Mouse (Mus musculus): ENCODE measurements around the gene Kat8. TPM values are rescaled to one million over a fixed set of nuclear protein-coding genes. Genes with fewer than 3 reads are reported as not detected.
A peak's percentile ranks its signal among the peaks of the same experiment; 100 is the strongest.

Gene Kat8
- total RNA-seq, 1 experiment: 35.1 TPM

- H3K4me1 ChIP-seq (ENCODE audit: control insufficient read depth in 2 of 2, insufficient read depth in 2 of 2, low read length in 2 of 2, poor library complexity in 1 of 2): peaks cover 3 to 4% of the 10 kb centered on the region in 2 experiments; a peak in 2 of 4 replicates
- H3K4me3 ChIP-seq (ENCODE audit: insufficient read depth in 1 of 2, low read depth in 1 of 2, low read length in 2 of 2, poor library complexity in 1 of 2, severe bottlenecking in 1 of 2): peak overlapping the region; percentile 83 to 94
- in situ Hi-C loops (cut with MboI; ENCODE audit: low sequenced_read_pairs in 2 of 2, unreplicated experiment in 2 of 2): no loop called here
- H3K36me3 ChIP-seq (ENCODE audit: control insufficient read depth, insufficient read depth, low read length, poor library complexity, severe bottlenecking): peaks cover 16% of the 10 kb centered on the region
- H3K9me3 ChIP-seq (ENCODE audit: control insufficient read depth, insufficient read depth, low read depth, low read length): no peaks in the 10 kb centered on the region
- TF ChIP-seq ZNF384 (IDR thresholded peaks at IDR 0.05; ENCODE audit: low read depth, low read length) (no peak), HCFC1 (IDR thresholded peaks at IDR 0.05; ENCODE audit: borderline replicate concordance, insufficient read depth, low read length) (no peak)
- H3K27ac ChIP-seq (ENCODE audit: insufficient read depth, low read depth, low read length, poor library complexity, severe bottlenecking): peak overlapping the region; percentile 11; the same call in 1 of the 2 replicates
- DNase-seq (ENCODE audit: low read depth, low spot score): no peak
- H3K9ac ChIP-seq (ENCODE audit: insufficient read depth, low read depth, low read length, poor library complexity, severe bottlenecking): peak overlapping the region; percentile 99
Measured at GRCm38 (mm10) chr7:127966371-127966918, 54.1 kb downstream of the Kat8 start.

DNA sequence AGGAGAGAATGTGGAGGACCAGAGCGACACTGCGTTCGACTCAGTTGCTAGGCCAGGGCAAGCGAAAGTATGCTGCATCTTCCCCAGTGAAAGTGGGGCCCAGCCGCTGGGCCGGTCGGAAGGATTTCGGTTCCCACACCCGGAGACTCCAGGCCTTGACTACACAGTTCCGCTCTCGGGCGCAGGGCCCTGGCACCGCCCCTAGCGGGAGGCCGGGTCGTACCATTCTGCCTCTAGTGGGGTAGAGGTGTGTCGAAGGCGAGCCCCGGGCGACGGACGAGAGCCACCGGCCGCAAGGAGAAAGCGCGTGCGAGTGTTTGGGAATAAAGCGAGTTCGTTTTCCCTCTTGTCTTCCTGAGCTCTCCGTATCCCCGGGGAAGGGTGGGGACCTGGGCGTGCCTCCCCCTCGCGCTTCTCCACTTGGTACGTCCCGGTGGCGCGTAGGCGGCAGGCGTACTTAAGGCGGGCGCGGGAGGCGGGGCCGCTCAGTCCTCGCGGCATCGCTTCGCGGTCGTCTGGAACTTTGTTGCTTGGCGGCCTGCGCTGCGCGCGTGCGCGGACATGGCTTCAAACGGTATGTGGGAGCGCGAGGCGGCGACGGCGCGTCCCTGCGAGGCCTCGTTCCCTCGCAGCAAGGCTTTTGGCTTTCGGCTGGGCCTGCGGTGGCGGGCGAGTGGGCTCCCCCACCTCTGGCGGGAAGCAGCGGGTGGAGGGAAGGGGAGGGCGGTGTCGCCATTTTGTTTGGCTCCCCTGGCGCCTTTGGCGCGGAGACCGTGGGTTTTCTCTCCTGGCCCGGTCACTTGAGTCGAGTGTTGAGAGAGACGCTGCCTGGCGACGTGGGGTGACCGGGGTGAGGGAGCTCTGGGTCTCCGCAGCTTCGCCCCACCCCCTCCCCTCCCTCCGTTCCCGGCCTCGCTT is 54.9 kb downstream of the Kat8 start, which contains the start of gene Fus:
TSS of gene Fus (plus strand) at position 454 of the 918 bp plus-strand sequence.
- peaks cover 25% of the 10 kb centered on the region for H3K36me3 ChIP-seq (ENCODE audit: control insufficient read depth, insufficient read depth, low read length, poor library complexity, severe bottlenecking)
- peak within 1 kb of the TSS; percentile 99 for H3K9ac ChIP-seq (ENCODE audit: insufficient read depth, low read depth, low read length, poor library complexity, severe bottlenecking)
- H3K9me3 ChIP-seq (ENCODE audit: control insufficient read depth, insufficient read depth, low read depth, low read length): no peaks in the 10 kb centered on the region
- DNase-seq (ENCODE audit: low read depth, low spot score): peak; percentile 87
- peak within 1 kb of the TSS; percentile 99 for H3K27ac ChIP-seq (ENCODE audit: insufficient read depth, low read depth, low read length, poor library complexity, severe bottlenecking)
- peaks cover 3 to 4% of the 10 kb centered on the region in 2 experiments; a peak in 2 of 4 replicates for H3K4me1 ChIP-seq (ENCODE audit: control insufficient read depth in 2 of 2, insufficient read depth in 2 of 2, low read length in 2 of 2, poor library complexity in 1 of 2)
- peak within 1 kb of the TSS; percentile 83 to 94 for H3K4me3 ChIP-seq (ENCODE audit: insufficient read depth in 1 of 2, low read depth in 1 of 2, low read length in 2 of 2, poor library complexity in 1 of 2, severe bottlenecking in 1 of 2)
- TF ChIP-seq HCFC1 (IDR thresholded peaks at IDR 0.05; ENCODE audit: borderline replicate concordance, insufficient read depth, low read length) (peak; percentile 23), ZNF384 (IDR thresholded peaks at IDR 0.05; ENCODE audit: low read depth, low read length) (no peak)
- in situ Hi-C loops (cut with MboI; ENCODE audit: low sequenced_read_pairs in 2 of 2, unreplicated experiment in 2 of 2): no loop called here

- H3K9ac ChIP-seq (ENCODE audit: insufficient read depth, low read depth, low read length, poor library complexity, severe bottlenecking): peak overlapping the region; percentile 99
- in situ Hi-C loops (cut with MboI; ENCODE audit: low sequenced_read_pairs in 2 of 2, unreplicated experiment in 2 of 2): no loop called here
- H3K9me3 ChIP-seq (ENCODE audit: control insufficient read depth, insufficient read depth, low read depth, low read length): no peaks in the 10 kb centered on the region
- H3K4me1 ChIP-seq (ENCODE audit: control insufficient read depth in 2 of 2, insufficient read depth in 2 of 2, low read length in 2 of 2, poor library complexity in 1 of 2): peaks cover 3 to 7% of the 10 kb centered on the region in 2 experiments; a peak in 2 of 4 replicates
- TF ChIP-seq ZC3H11A (IDR thresholded peaks at IDR 0.05; ENCODE audit: borderline replicate concordance, low read depth, low read length) (no peak), MAFK (IDR thresholded peaks at IDR 0.05; ENCODE audit: insufficient read depth, low read depth, low read length) (no peak), CHD2 (IDR thresholded peaks at IDR 0.05; ENCODE audit: low read depth, low read length) (peak; percentile 95), HCFC1 (IDR thresholded peaks at IDR 0.05; ENCODE audit: borderline replicate concordance, insufficient read depth, low read length) (no peak; the same call in 1 of the 2 replicates), ZNF384 (IDR thresholded peaks at IDR 0.05; ENCODE audit: low read depth, low read length) (peak; percentile 97)
- peak overlapping the region; percentile 83 to 94 for H3K4me3 ChIP-seq (ENCODE audit: insufficient read depth in 1 of 2, low read depth in 1 of 2, low read length in 2 of 2, poor library complexity in 1 of 2, severe bottlenecking in 1 of 2)
- peak overlapping the region; percentile 99 for H3K27ac ChIP-seq (ENCODE audit: insufficient read depth, low read depth, low read length, poor library complexity, severe bottlenecking)
- peaks cover 31% of the 10 kb centered on the region for H3K36me3 ChIP-seq (ENCODE audit: control insufficient read depth, insufficient read depth, low read length, poor library complexity, severe bottlenecking)
- DNase-seq (ENCODE audit: low read depth, low spot score): peak; percentile 57
Measured at GRCm38 (mm10) chr7:127967922-127968828, 55.9 kb downstream of the Kat8 start.

DNA sequence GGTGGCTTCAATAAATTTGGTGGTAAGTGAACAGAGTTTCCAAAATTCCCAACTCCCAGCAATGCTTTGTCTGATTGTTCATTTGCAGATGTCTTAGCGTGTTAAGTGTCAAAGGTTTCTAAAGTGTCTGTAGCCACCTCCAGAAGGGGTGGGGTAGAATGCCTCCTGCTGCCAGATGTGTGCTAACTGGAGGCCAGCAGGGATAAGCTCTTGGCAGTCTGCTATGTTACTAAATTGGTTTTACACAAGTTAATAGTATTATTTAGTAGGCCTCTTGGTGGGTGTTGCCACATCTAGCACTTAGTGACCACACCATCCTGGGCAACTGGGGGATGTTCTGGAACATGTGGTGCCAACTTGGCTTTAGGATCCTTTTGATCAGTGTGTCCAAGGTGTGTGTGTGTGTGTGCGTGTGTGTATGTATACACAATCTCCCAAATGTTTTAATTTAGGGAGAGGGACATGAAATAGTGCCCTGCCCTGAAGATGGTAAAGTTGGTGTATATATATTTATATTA is 62.2 kb downstream of the Kat8 start:
- no peak overlapping the region for H3K27ac ChIP-seq (ENCODE audit: insufficient read depth, low read depth, low read length, poor library complexity, severe bottlenecking)
- no peak for DNase-seq (ENCODE audit: low read depth, low spot score)
- in situ Hi-C loops (cut with MboI; ENCODE audit: low sequenced_read_pairs in 2 of 2, unreplicated experiment in 2 of 2): no loop called here
- no peak overlapping the region for H3K4me3 ChIP-seq (ENCODE audit: insufficient read depth in 1 of 2, low read depth in 1 of 2, low read length in 2 of 2, poor library complexity in 1 of 2, severe bottlenecking in 1 of 2)
- no peak overlapping the region for H3K9ac ChIP-seq (ENCODE audit: insufficient read depth, low read depth, low read length, poor library complexity, severe bottlenecking)
- H3K4me1 ChIP-seq (ENCODE audit: control insufficient read depth in 2 of 2, insufficient read depth in 2 of 2, low read length in 2 of 2, poor library complexity in 1 of 2): peaks cover 0 to 5% of the 10 kb centered on the region in 2 experiments; a peak in 2 of 4 replicates
- TF ChIP-seq CHD2 (IDR thresholded peaks at IDR 0.05; ENCODE audit: low read depth, low read length): no peak
- TF ChIP-seq HCFC1 (IDR thresholded peaks at IDR 0.05; ENCODE audit: borderline replicate concordance, insufficient read depth, low read length): no peak
- no peak for TF ChIP-seq ZC3H11A (IDR thresholded peaks at IDR 0.05; ENCODE audit: borderline replicate concordance, low read depth, low read length)
- TF ChIP-seq MAFK (IDR thresholded peaks at IDR 0.05; ENCODE audit: insufficient read depth, low read depth, low read length): no peak
- TF ChIP-seq ZNF384 (IDR thresholded peaks at IDR 0.05; ENCODE audit: low read depth, low read length): no peak
- no peaks in the 10 kb centered on the region for H3K9me3 ChIP-seq (ENCODE audit: control insufficient read depth, insufficient read depth, low read depth, low read length)
- peaks cover 60% of the 10 kb centered on the region for H3K36me3 ChIP-seq (ENCODE audit: control insufficient read depth, insufficient read depth, low read length, poor library complexity, severe bottlenecking)

Other genes starting within 250 kb of the Kat8 start
- 35.6 and 36.8 TPM in 2 replicates for gene Bcl7c, start 203.6 kb upstream of the Kat8 start, total RNA-seq (2012; rRNA removed)
- 2.3 and 3.0 TPM in 2 replicates for gene Ctf1, start 199.8 kb upstream of the Kat8 start, total RNA-seq (2012; rRNA removed)
- gene Ctf2, start 180.3 kb upstream of the Kat8 start, total RNA-seq (2012; rRNA removed): 0.69 and 0.71 TPM in 2 replicates
- 86.9 and 93.0 TPM in 2 replicates for gene Fbxl19, start 168.0 kb upstream of the Kat8 start, total RNA-seq (2012; rRNA removed)
- gene Orai3, start 142.7 kb upstream of the Kat8 start, total RNA-seq (2012; rRNA removed): 14.0 and 30.7 TPM in 2 replicates
- 22.6 and 24.4 TPM in 2 replicates for gene Setd1a, start 135.8 kb upstream of the Kat8 start, total RNA-seq (2012; rRNA removed)
- 1.5 and 1.9 TPM in 2 replicates for gene Gm49388, start 126.9 kb upstream of the Kat8 start, total RNA-seq (2012; rRNA removed)
- gene Hsd3b7, start 111.9 kb upstream of the Kat8 start, total RNA-seq (2012; rRNA removed): 14.7 and 22.5 TPM in 2 replicates
- 20.9 and 23.7 TPM in 2 replicates for gene Stx4a, start 88.2 kb upstream of the Kat8 start, total RNA-seq (2012; rRNA removed)
- gene Stx1b, start 88.0 kb upstream of the Kat8 start, total RNA-seq (2012; rRNA removed): 1.4 and 1.7 TPM in 2 replicates
- gene Zfp646, start 36.3 kb upstream of the Kat8 start, total RNA-seq (2012; rRNA removed): 44.7 and 52.5 TPM in 2 replicates
- 8.6 and 11.3 TPM in 2 replicates for gene Zfp668, start 35.7 kb upstream of the Kat8 start, total RNA-seq (2012; rRNA removed)
- gene Prss53, start 21.5 kb upstream of the Kat8 start, total RNA-seq (2012; rRNA removed): 0.67 and 0.69 TPM in 2 replicates
- not detected in 2 replicates for gene Gm21974, start 17.1 kb upstream of the Kat8 start, total RNA-seq (2012; rRNA removed)
- 88.5 and 115 TPM in 2 replicates for gene Vkorc1, start 16.9 kb upstream of the Kat8 start, total RNA-seq (2012; rRNA removed)
- 53.9 and 56.4 TPM in 2 replicates for gene Bckdk, start 8.4 kb upstream of the Kat8 start, total RNA-seq (2012; rRNA removed)
- gene Prss8, start 17.6 kb downstream of the Kat8 start, total RNA-seq (2012; rRNA removed): 11.3 and 16.5 TPM in 2 replicates
- gene Prss36, start 34.2 kb downstream of the Kat8 start, total RNA-seq (2012; rRNA removed): 15.3 and 15.4 TPM in 2 replicates
- gene Fus, start 54.9 kb downstream of the Kat8 start, total RNA-seq (2012; rRNA removed): 91.6 and 142 TPM in 2 replicates
- 38.7 and 62.1 TPM in 2 replicates for gene Pycard, start 81.4 kb downstream of the Kat8 start, total RNA-seq (2012; rRNA removed)
- gene Trim72, start 91.4 kb downstream of the Kat8 start, total RNA-seq (2012; rRNA removed): 1.1 and 1.2 TPM in 2 replicates
- 0.42 and 1.0 TPM in 2 replicates for gene Itgam, start 150.1 kb downstream of the Kat8 start, total RNA-seq (2012; rRNA removed)
- gene Gm49368, start 150.2 kb downstream of the Kat8 start, total RNA-seq (2012; rRNA removed): not detected in 2 replicates
- not detected in 2 replicates for gene Itgax, start 217.0 kb downstream of the Kat8 start, total RNA-seq (2012; rRNA removed)
- gene Itgad, start 241.9 kb downstream of the Kat8 start, total RNA-seq (2012; rRNA removed): not detected in 2 replicates